Mouse (Mus musculus) CH12.LX (cell line): ENCODE measurements around the gene Gdf15. TPM values are rescaled to one million over a fixed set of nuclear protein-coding genes. Genes with fewer than 3 reads are reported as not detected.

Source experiments
- DNase-seq: peaks from one replicate; pipeline ENCODE4 v3.0.0-alpha.2; 2013; ENCODE audit errors: extremely low read depth
- H3K27ac ChIP-seq: 2 replicates; pipeline ENCODE4 v1.5.1; 2012; ENCODE audit warnings: low read depth, mild to moderate bottlenecking, control low read depth, moderate library complexity; ENCODE audit not compliant: insufficient read depth
- H3K27me3 ChIP-seq: replicated peaks from 2 replicates; pipeline ENCODE3; 2012; ENCODE audit warnings: inconsistent platforms
- H3K36me3 ChIP-seq, 2 experiments: replicated peaks in 1 of 2; 2 replicates each; pipeline versions ENCODE3 to v1.6.1; 2012; ENCODE audit warnings: inconsistent platforms in 1 of 2, low read length in 1 of 2, mild to moderate bottlenecking in 1 of 2, mixed read lengths in 1 of 2, moderate library complexity in 1 of 2; ENCODE audit not compliant: control insufficient read depth in 1 of 2, insufficient read depth in 1 of 2
- H3K4me1 ChIP-seq, 2 experiments: 2 replicates each; pipeline ENCODE4 v1.6.1; 2012; ENCODE audit warnings: inconsistent platforms in 1 of 2, moderate library complexity in 1 of 2; ENCODE audit not compliant: insufficient read depth in 2 of 2, control insufficient read depth in 1 of 2
- H3K4me2 ChIP-seq: 2 replicates; pipeline ENCODE4 v1.6.1; 2012; ENCODE audit warnings: low read depth, mild to moderate bottlenecking, control low read depth; ENCODE audit not compliant: poor library complexity, insufficient read depth, severe bottlenecking
- H3K4me3 ChIP-seq, 3 experiments: fragments of 150-350 bp in 1 of 3; sonication (generic) in 1 of 3; replicated peaks in 1 of 3; 2 replicates each; pipeline versions ENCODE3 to v1.5.1; 2011 to 2012; ENCODE audit warnings: low read depth in 2 of 3, low read length in 2 of 3, mild to moderate bottlenecking in 2 of 3, moderate library complexity in 2 of 3, control low read depth in 1 of 3, improper control_type of control experiment in 1 of 3, inconsistent platforms in 1 of 3, mixed read lengths in 1 of 3; ENCODE audit not compliant: poor library complexity in 1 of 3
- H3K79me2 ChIP-seq: replicated peaks from 2 replicates; pipeline ENCODE4 v1.6.1; 2012; ENCODE audit warnings: mild to moderate bottlenecking, moderate library complexity; ENCODE audit not compliant: control insufficient read depth, poor library complexity, insufficient read depth, severe bottlenecking; ENCODE audit errors: extremely low read depth
- H3K9ac ChIP-seq: 2 replicates; pipeline ENCODE4 v1.6.1; 2012; ENCODE audit warnings: low read depth, mild to moderate bottlenecking, control low read depth, moderate library complexity; ENCODE audit not compliant: insufficient read depth
- H3K9me3 ChIP-seq: replicated peaks from 2 replicates; pipeline ENCODE3; 2012; ENCODE audit warnings: low read length, inconsistent platforms, mixed read lengths
- BHLHE40 ChIP-seq: IDR thresholded peaks from 2 replicates; pipeline ENCODE4 v1.6.1; 2011; ENCODE audit warnings: mild to moderate bottlenecking, low read depth, low read length, improper control_type of control experiment
- CHD1 ChIP-seq: IDR thresholded peaks from 2 replicates; pipeline ENCODE4 v1.6.1; 2012; ENCODE audit warnings: low read depth, low read length, improper control_type of control experiment, inconsistent platforms
- CHD2 ChIP-seq: IDR thresholded peaks from 2 replicates; pipeline ENCODE4 v1.6.1; 2011; ENCODE audit warnings: low read length, improper control_type of control experiment
- CTCF ChIP-seq, 2 experiments: IDR thresholded peaks in 1 of 2; conservative IDR thresholded peaks in 1 of 2; 2 replicates each; pipeline ENCODE4 v1.5.1; 2011 to 2012; ENCODE audit warnings: low read depth in 2 of 2, low read length in 2 of 2, improper control_type of control experiment in 1 of 2, inconsistent platforms in 1 of 2, mild to moderate bottlenecking in 1 of 2, moderate library complexity in 1 of 2
- E2F4 ChIP-seq: IDR thresholded peaks from 2 replicates; pipeline ENCODE4 v1.6.1; 2011; ENCODE audit warnings: low read depth, low read length, improper control_type of control experiment; ENCODE audit not compliant: insufficient replicate concordance
- ELF1 ChIP-seq: IDR thresholded peaks from 2 replicates; pipeline ENCODE4 v1.6.1; 2014; ENCODE audit warnings: low read depth, mild to moderate bottlenecking, inconsistent platforms, low read length, improper control_type of control experiment
- EP300 ChIP-seq: IDR thresholded peaks from 2 replicates; pipeline ENCODE4 v1.6.1; 2011; ENCODE audit warnings: low read length, improper control_type of control experiment
- ETS1 ChIP-seq: conservative IDR thresholded peaks from 2 replicates; pipeline ENCODE4 v1.6.1; 2012; ENCODE audit warnings: low read depth, mild to moderate bottlenecking, inconsistent platforms, low read length, improper control_type of control experiment, moderate library complexity
- GABPA ChIP-seq: IDR thresholded peaks from 2 replicates; pipeline ENCODE4 v1.6.1; 2012; ENCODE audit warnings: low read depth, low read length, improper control_type of control experiment, inconsistent platforms; ENCODE audit not compliant: insufficient replicate concordance
- HCFC1 ChIP-seq: IDR thresholded peaks from 2 replicates; pipeline ENCODE4 v1.6.1; 2012; ENCODE audit warnings: low read depth, mild to moderate bottlenecking, inconsistent platforms, low read length, improper control_type of control experiment
- IRF4 ChIP-seq: IDR thresholded peaks from 2 replicates; pipeline ENCODE4 v1.6.1; 2014; ENCODE audit warnings: low read depth, mild to moderate bottlenecking, inconsistent platforms, low read length, improper control_type of control experiment
- JUN ChIP-seq: IDR thresholded peaks from 2 replicates; pipeline ENCODE4 v1.6.1; 2011; ENCODE audit warnings: low read depth, mild to moderate bottlenecking, low read length, improper control_type of control experiment, moderate library complexity; ENCODE audit not compliant: insufficient read depth
- KAT2A ChIP-seq: IDR thresholded peaks from 2 replicates; pipeline ENCODE4 v1.6.1; 2012; ENCODE audit warnings: low read length, improper control_type of control experiment, inconsistent platforms; ENCODE audit not compliant: insufficient replicate concordance
- MAX ChIP-seq: IDR thresholded peaks from 2 replicates; pipeline ENCODE4 v1.6.1; 2011; ENCODE audit warnings: low read length, improper control_type of control experiment
- MAZ ChIP-seq: IDR thresholded peaks from 2 replicates; pipeline ENCODE4 v1.6.1; 2012; ENCODE audit warnings: low read depth, mild to moderate bottlenecking, inconsistent platforms, low read length, improper control_type of control experiment, moderate library complexity
- MEF2A ChIP-seq: IDR thresholded peaks from 2 replicates; pipeline ENCODE4 v1.6.1; 2014; ENCODE audit warnings: low read depth, mild to moderate bottlenecking, inconsistent platforms, low read length, improper control_type of control experiment, borderline replicate concordance
- MXI1 ChIP-seq: IDR thresholded peaks from 2 replicates; pipeline ENCODE4 v1.6.1; 2011; ENCODE audit warnings: mild to moderate bottlenecking, low read depth, low read length, improper control_type of control experiment
- MYC ChIP-seq: IDR thresholded peaks from 2 replicates; pipeline ENCODE4 v1.6.1; 2011; ENCODE audit warnings: low read depth, mild to moderate bottlenecking, improper control_type of control experiment, low read length
- NELFE ChIP-seq: IDR thresholded peaks from 2 replicates; pipeline ENCODE4 v1.6.1; 2011; ENCODE audit warnings: low read depth, low read length, improper control_type of control experiment
- NRF1 ChIP-seq: IDR thresholded peaks from 2 replicates; pipeline ENCODE4 v1.6.1; 2014; ENCODE audit warnings: low read depth, mild to moderate bottlenecking, inconsistent platforms, low read length, improper control_type of control experiment, moderate library complexity
- POLR2A ChIP-seq: IDR thresholded peaks from 2 replicates; pipeline ENCODE4 v1.6.1; 2011; ENCODE audit warnings: low read depth, mild to moderate bottlenecking, improper control_type of control experiment, low read length
- POLR2AphosphoS2 ChIP-seq: IDR thresholded peaks from 2 replicates; pipeline ENCODE4 v1.6.1; 2011; ENCODE audit warnings: low read depth, low read length, improper control_type of control experiment
- RAD21 ChIP-seq: IDR thresholded peaks from 2 replicates; pipeline ENCODE4 v1.6.1; 2011; ENCODE audit warnings: low read depth, mild to moderate bottlenecking, low read length, improper control_type of control experiment, moderate library complexity
- SIN3A ChIP-seq: IDR thresholded peaks from 2 replicates; pipeline ENCODE4 v1.6.1; 2012; ENCODE audit warnings: low read length, improper control_type of control experiment, inconsistent platforms
- SMC3 ChIP-seq: IDR thresholded peaks from 2 replicates; pipeline ENCODE4 v1.6.1; 2011; ENCODE audit warnings: low read depth, low read length, improper control_type of control experiment
- TBP ChIP-seq: conservative IDR thresholded peaks from 2 replicates; pipeline ENCODE4 v1.6.1; 2011; ENCODE audit warnings: low read depth, low read length, improper control_type of control experiment
- TCF12 ChIP-seq: IDR thresholded peaks from 2 replicates; pipeline ENCODE4 v1.6.1; 2014; ENCODE audit warnings: low read depth, mild to moderate bottlenecking, inconsistent platforms, low read length, improper control_type of control experiment
- UBTF ChIP-seq: IDR thresholded peaks from 2 replicates; pipeline ENCODE4 v1.6.1; 2012; ENCODE audit warnings: low read depth, mild to moderate bottlenecking, inconsistent platforms, low read length, improper control_type of control experiment, moderate library complexity
- USF1 ChIP-seq: IDR thresholded peaks from 2 replicates; pipeline ENCODE4 v1.6.1; 2014; ENCODE audit warnings: low read depth, mild to moderate bottlenecking, inconsistent platforms, low read length, improper control_type of control experiment
- USF2 ChIP-seq: conservative IDR thresholded peaks from 2 replicates; pipeline ENCODE4 v1.6.1; 2011; ENCODE audit warnings: low read depth, low read length, improper control_type of control experiment
- ZC3H11A ChIP-seq: IDR thresholded peaks from 2 replicates; pipeline ENCODE4 v1.6.1; 2012; ENCODE audit warnings: low read depth, mild to moderate bottlenecking, inconsistent platforms, low read length, improper control_type of control experiment
- ZKSCAN1 ChIP-seq: IDR thresholded peaks from 2 replicates; pipeline ENCODE4 v1.6.1; 2012; ENCODE audit warnings: low read depth, inconsistent platforms, low read length, improper control_type of control experiment, borderline replicate concordance
- ZMIZ1 ChIP-seq: IDR thresholded peaks from 2 replicates; pipeline ENCODE4 v1.6.1; 2012; ENCODE audit warnings: low read depth, mild to moderate bottlenecking, inconsistent platforms, low read length, improper control_type of control experiment
- ZNF384 ChIP-seq: IDR thresholded peaks from 2 replicates; pipeline ENCODE4 v1.6.1; 2012; ENCODE audit warnings: low read depth, low read length, improper control_type of control experiment, inconsistent platforms
- dilution Hi-C: fragments of 300-500 bp; cut with MboI; formaldehyde crosslinking; loops from 2 replicates; pipeline ENCODE4 v1.14.3; 2020; ENCODE audit warnings: low sequenced_read_pairs; ENCODE audit not compliant: extremely low pct_unique_long_range_greater_than_20kb, extremely low pct_ligation_motif_present
- in situ Hi-C: fragments of 300-500 bp; cut with MboI; formaldehyde crosslinking; loops from 3 replicates; pipeline ENCODE4 v1.14.3; 2019; ENCODE audit warnings: low sequenced_read_pairs, low pct_ligation_motif_present, low pct_unique_long_range_greater_than_20kb, mixed read lengths
- polyA plus RNA-seq: library from polyadenylated mRNA; unstranded; fragments of >175 nt; gene quantifications from 2 replicates; pipeline ENCODE4 v1.2.1, GENCODE M21; 2012; ENCODE audit warnings: low read depth; ENCODE audit not compliant: insufficient read length
- total RNA-seq, 2 experiments: library from RNA; depleted of rRNA; stranded (reverse); fragments of 300-350 nt in 1 of 2; fragments of >200 nt in 1 of 2; gene quantifications; 2 replicates each; pipeline ENCODE4 v1.2.3; 2012 to 2014

Gene Gdf15
- total and polyA plus RNA-seq, 3 experiments, result 0.16 to 0.21 TPM; not detected in 1

DNA sequence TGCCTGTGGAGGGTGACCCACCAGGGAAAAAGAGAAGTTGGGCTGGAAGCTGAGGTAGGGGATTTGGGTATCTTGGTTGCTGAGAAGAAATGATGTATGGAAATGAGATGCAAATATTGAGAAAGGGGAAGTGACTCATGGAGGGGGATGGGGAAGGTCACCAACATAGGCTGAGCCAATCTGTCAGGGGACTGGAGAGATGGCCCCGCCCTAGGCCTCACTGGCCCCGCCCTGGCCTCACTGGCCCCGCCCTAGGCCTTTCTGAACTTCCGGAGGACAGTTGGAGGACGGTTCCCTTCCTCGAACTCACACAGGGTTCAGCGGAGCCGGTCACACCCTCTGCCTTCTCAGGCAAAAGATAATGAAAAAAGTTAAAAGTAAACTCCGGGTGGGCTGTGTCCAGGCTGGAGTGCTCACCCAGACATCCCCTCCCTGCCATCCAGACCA lies 13.3 kb downstream of the Gdf15 start:
- H3K4me2 ChIP-seq, result peak overlapping the region; percentile 48
- in situ Hi-C loops, result no loop called here
- H3K9ac ChIP-seq, result no peak overlapping the region

DNA sequence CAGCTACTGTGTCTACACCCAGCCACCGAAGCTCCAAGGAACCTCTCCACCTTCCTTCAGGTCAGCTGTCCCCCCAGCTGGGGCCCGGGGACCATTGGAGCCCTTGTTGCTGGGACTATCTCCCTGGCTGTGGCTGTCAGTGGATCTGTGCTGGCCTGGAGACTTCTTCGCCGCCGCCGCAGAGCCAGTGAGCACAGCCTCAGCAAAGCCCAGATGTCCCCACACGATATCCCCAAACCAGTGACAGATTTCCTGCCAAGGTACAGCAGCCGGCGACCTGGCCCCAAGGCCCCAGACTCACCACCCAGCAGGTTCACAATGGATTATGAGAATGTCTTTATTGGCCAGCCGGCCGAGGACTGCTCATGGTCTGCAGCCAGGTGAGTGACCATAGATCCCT lies 14.3 kb downstream of the Gdf15 start:
- Histone ChIP-seq H3K27ac (peak overlapping the region; percentile 82), H3K4me2 (peak overlapping the region; percentile 33), H3K4me3 (peak overlapping the region in 2 of 3 experiments; percentile 34 to 35), H3K36me3 (peaks cover 0 to 6% of the 10 kb centered on the region in 2 experiments), H3K9me3 (no peaks in the 10 kb centered on the region), H3K79me2 (no peaks in the 10 kb centered on the region), H3K27me3 (no peaks in the 10 kb centered on the region), H3K4me1 (peaks cover 29 to 67% of the 10 kb centered on the region in 2 experiments), H3K9ac (peak overlapping the region; percentile 18; the same call in 1 of the 2 replicates)
- TF ChIP-seq SIN3A (0 out of 2 replicates have a peak, but pooled peaks have one; percentile 5), MAX (no peak), KAT2A (no peak)
- dilution Hi-C loops (no loop called here), in situ Hi-C loops (no loop called here)
- no peak for DNase-seq

More for the DNA sequence above, 13.3 kb downstream of the Gdf15 start:
- H3K27ac ChIP-seq, result peak overlapping the region; percentile 82
- DNase-seq, result peak; percentile 98
- no peaks in the 10 kb centered on the region for H3K79me2 ChIP-seq
- peak overlapping the region in 2 of 3 experiments; percentile 6 to 42 for H3K4me3 ChIP-seq
- H3K9me3 ChIP-seq, result no peaks in the 10 kb centered on the region
- dilution Hi-C loops, result no loop called here
- H3K4me1 ChIP-seq, result peaks cover 29 to 61% of the 10 kb centered on the region in 2 experiments
- no peak for TF ChIP-seq CTCF (conservative IDR thresholded peaks at IDR 0.05 in 1 of 2, IDR thresholded peaks at IDR 0.05 in 1 of 2; ENCODE audit: low read depth in 2 of 2, low read length in 2 of 2)
- TF ChIP-seq NRF1, result no peak
- no peak for TF ChIP-seq MAZ
- TF ChIP-seq MXI1, result no peak
- TF ChIP-seq CHD2, result peak; percentile 82
- peak; percentile 60 for TF ChIP-seq ETS1
- peak; percentile 47; the same call in 1 of the 2 replicates for TF ChIP-seq BHLHE40
- TF ChIP-seq USF1, result no peak
- TF ChIP-seq ELF1, result no peak; the same call in none of the 2 replicates
- TF ChIP-seq USF2, result no peak
- no peak for TF ChIP-seq ZC3H11A
- no peak; the same call in 1 of the 2 replicates for TF ChIP-seq POLR2AphosphoS2
- no peak for TF ChIP-seq UBTF
- TF ChIP-seq NELFE, result peak; percentile 82
- no peak for TF ChIP-seq ZNF384
- no peak for TF ChIP-seq E2F4
- peak; percentile 59 for TF ChIP-seq IRF4
- no peak for TF ChIP-seq CHD1
- TF ChIP-seq RAD21, result no peak
- TF ChIP-seq ZKSCAN1, result no peak
- no peak for TF ChIP-seq KAT2A
- peak; percentile 26; the same call in 1 of the 2 replicates for TF ChIP-seq HCFC1
- no peak for TF ChIP-seq MAX
- TF ChIP-seq ZMIZ1, result no peak; the same call in 1 of the 2 replicates
- no peak for TF ChIP-seq MEF2A
- peak; percentile 80 for TF ChIP-seq POLR2A
- peak; percentile 74 for TF ChIP-seq JUN
- peak; percentile 69 for TF ChIP-seq EP300
- no peak for TF ChIP-seq MYC
- 0 out of 2 replicates have a peak, but pooled peaks have one; percentile 9 for TF ChIP-seq SIN3A
- no peak for TF ChIP-seq GABPA
- no peak for TF ChIP-seq SMC3
- TF ChIP-seq TCF12, result peak; percentile 32; the same call in 1 of the 2 replicates
- 0 out of 2 replicates have a peak, but pooled peaks have one; percentile 46 for TF ChIP-seq TBP
- no peaks in the 10 kb centered on the region for H3K27me3 ChIP-seq
- H3K36me3 ChIP-seq, result peaks cover 0 to 6% of the 10 kb centered on the region in 2 experiments
